Mouse (Mus musculus): ENCODE measurements at regions not wholly inside any gene's neighbourhood (a gene's known extent, or its start where the extent isn't known, plus 50 kb on each side); places are given as distances from the start of the nearest gene placed in this dataset.

DNA sequence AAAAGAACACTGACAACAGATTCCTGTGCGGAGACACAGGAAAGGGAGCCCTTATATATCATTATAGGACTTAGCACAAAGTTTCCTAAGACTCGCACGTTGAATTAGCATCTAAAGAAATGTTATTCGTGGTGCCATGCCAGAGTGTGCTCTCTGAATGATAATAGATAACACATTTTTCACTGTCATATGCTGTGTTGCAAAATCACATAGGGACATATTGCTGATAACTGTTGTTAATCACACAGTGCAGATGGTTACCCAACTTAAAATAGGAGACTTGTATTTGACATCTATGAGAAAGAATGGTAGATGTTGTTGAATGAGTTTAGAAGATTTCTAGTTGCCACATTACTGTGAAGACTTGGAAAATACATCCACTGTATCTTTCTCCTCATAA lies 943.1 kb upstream of the Jmjd1c start:
- H3K4me3 ChIP-seq (ENCODE audit: insufficient read depth, poor library complexity, severe bottlenecking) = no peak overlapping the region
- H3K27me3 ChIP-seq (ENCODE audit: control insufficient read depth, insufficient read depth, insufficient read length) = no peaks in the 10 kb centered on the region
- no peaks in the 10 kb centered on the region for H3K36me3 ChIP-seq (ENCODE audit: control insufficient read depth, insufficient read depth)
- H3K79me2 ChIP-seq (ENCODE audit: control insufficient read depth, insufficient read depth) = no peaks in the 10 kb centered on the region
- no peaks in the 10 kb centered on the region for H3K79me3 ChIP-seq (ENCODE audit: low read depth)
- TF ChIP-seq FOSL1 (IDR thresholded peaks at IDR 0.05; ENCODE audit: insufficient read depth, low read length, poor library complexity, severe bottlenecking) (no peak), CEBPB (IDR thresholded peaks at IDR 0.05; ENCODE audit: low read depth) (no peak), MYOD1 (IDR thresholded peaks at IDR 0.05; ENCODE audit: control insufficient read depth, insufficient read length, low read depth) (no peak), USF1 (IDR thresholded peaks at IDR 0.05; ENCODE audit: low read depth) (no peak), MYOG (IDR thresholded peaks at IDR 0.05; ENCODE audit: control insufficient read depth, extremely low read depth, insufficient read length) (no peak), MAX (IDR thresholded peaks at IDR 0.05) (no peak), CTCF (IDR thresholded peaks at IDR 0.05; ENCODE audit: control insufficient read depth, insufficient read depth, insufficient read length) (no peak)
- no peak overlapping the region for H3ac ChIP-seq (ENCODE audit: control insufficient read depth, insufficient read length, low read depth)

DNA sequence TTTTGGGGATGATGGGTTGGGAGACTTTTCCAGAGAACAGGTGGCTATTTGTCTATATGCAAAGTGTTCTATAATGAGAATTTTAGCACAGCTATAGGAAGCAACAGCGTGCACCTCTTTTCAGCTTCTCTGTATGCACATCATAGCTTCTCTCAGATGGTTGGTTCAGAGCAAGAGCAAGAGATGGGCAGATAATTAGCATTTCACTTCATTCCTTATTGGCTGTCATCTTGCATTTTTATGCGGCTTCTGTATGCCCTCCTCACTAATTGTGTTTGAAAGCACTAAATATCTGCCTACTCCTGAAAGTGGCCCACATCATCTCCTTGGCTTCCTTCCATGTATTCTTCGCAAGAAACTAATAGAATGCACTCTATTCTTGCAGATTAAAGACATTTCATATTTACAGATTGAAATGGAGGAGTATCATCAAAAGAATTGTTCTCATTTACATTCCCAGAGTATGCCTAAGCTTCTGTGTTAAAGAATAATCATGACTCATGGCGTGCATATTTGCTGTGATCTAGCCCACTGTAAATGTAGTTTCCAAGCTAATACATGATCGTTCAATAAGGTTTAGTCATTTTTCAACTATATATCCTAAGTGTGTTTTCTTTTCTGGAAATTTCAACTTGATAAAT lies 934.9 kb upstream of the Jmjd1c start:
- no peaks in the 10 kb centered on the region for H3K27me3 ChIP-seq (ENCODE audit: control insufficient read depth, insufficient read depth, insufficient read length)
- no peak overlapping the region for H3K4me3 ChIP-seq (ENCODE audit: insufficient read depth, poor library complexity, severe bottlenecking)
- TF ChIP-seq MAX (IDR thresholded peaks at IDR 0.05) = no peak
- TF ChIP-seq FOSL1 (IDR thresholded peaks at IDR 0.05; ENCODE audit: insufficient read depth, low read length, poor library complexity, severe bottlenecking) = no peak
- TF ChIP-seq MYOD1 (IDR thresholded peaks at IDR 0.05; ENCODE audit: control insufficient read depth, insufficient read length, low read depth) = no peak
- no peak for TF ChIP-seq CTCF (IDR thresholded peaks at IDR 0.05; ENCODE audit: control insufficient read depth, insufficient read depth, insufficient read length)
- no peak for TF ChIP-seq MYOG (IDR thresholded peaks at IDR 0.05; ENCODE audit: control insufficient read depth, extremely low read depth, insufficient read length)
- no peak for TF ChIP-seq USF1 (IDR thresholded peaks at IDR 0.05; ENCODE audit: low read depth)
- no peak for TF ChIP-seq CEBPB (IDR thresholded peaks at IDR 0.05; ENCODE audit: low read depth)
- H3K36me3 ChIP-seq (ENCODE audit: control insufficient read depth, insufficient read depth) = no peaks in the 10 kb centered on the region
- no peaks in the 10 kb centered on the region for H3K79me2 ChIP-seq (ENCODE audit: control insufficient read depth, insufficient read depth)
- no peak overlapping the region for H3ac ChIP-seq (ENCODE audit: control insufficient read depth, insufficient read length, low read depth)
- H3K79me3 ChIP-seq (ENCODE audit: low read depth) = no peaks in the 10 kb centered on the region

DNA sequence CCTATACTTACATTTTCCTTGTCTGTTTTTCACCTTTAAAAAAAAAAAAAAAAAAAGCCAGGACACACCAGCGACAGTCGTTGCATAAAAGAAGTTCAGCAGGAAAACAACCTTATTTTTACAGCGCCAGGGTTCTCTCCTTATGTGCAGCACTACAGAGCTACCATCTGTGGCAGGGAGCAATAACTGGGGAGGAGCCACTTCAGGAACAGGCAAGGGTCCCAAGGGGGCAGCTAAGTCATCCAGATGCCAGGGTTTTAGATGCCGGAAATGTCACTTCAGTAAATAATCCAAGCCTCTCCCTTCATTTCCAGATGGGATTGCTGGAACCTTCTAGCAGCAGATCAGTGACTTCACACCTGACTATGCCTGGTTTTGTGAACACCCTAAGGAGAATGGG lies 923.1 kb upstream of the Jmjd1c start:
- Histone ChIP-seq H3K27me3 (ENCODE audit: control insufficient read depth, insufficient read depth, insufficient read length) (no peaks in the 10 kb centered on the region), H3K36me3 (ENCODE audit: control insufficient read depth, insufficient read depth) (no peaks in the 10 kb centered on the region), H3K79me3 (ENCODE audit: low read depth) (no peaks in the 10 kb centered on the region), H3ac (ENCODE audit: control insufficient read depth, insufficient read length, low read depth) (no peak overlapping the region), H3K79me2 (ENCODE audit: control insufficient read depth, insufficient read depth) (no peaks in the 10 kb centered on the region), H3K4me3 (ENCODE audit: insufficient read depth, poor library complexity, severe bottlenecking) (no peak overlapping the region)
- no peak for TF ChIP-seq MAX (IDR thresholded peaks at IDR 0.05)
- TF ChIP-seq USF1 (IDR thresholded peaks at IDR 0.05; ENCODE audit: low read depth) = no peak
- no peak for TF ChIP-seq FOSL1 (IDR thresholded peaks at IDR 0.05; ENCODE audit: insufficient read depth, low read length, poor library complexity, severe bottlenecking)
- no peak for TF ChIP-seq MYOG (IDR thresholded peaks at IDR 0.05; ENCODE audit: control insufficient read depth, extremely low read depth, insufficient read length)

DNA sequence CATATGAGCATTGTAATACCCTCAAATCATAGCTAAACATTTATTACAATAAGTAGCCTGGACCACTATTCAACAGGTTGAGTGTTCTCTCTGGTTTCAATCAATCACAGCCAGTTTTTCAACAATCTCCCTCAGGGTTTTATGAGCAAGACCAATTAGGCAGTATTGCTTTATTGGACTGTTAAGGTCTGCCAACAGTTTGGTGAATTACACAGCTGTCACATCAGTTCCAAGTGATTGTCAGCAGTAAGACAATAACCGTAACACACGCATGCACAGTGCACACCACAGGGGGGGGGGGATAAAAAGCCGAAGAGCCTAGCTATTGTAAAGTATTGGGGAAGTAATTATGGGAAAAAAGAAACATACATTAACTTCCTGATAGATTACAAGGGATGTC lies 918.6 kb upstream of the Jmjd1c start:
- Histone ChIP-seq H3K79me2 (ENCODE audit: control insufficient read depth, insufficient read depth) (no peaks in the 10 kb centered on the region), H3K79me3 (ENCODE audit: low read depth) (no peaks in the 10 kb centered on the region), H3K4me3 (ENCODE audit: insufficient read depth, poor library complexity, severe bottlenecking) (no peak overlapping the region), H3K27me3 (ENCODE audit: control insufficient read depth, insufficient read depth, insufficient read length) (no peaks in the 10 kb centered on the region), H3K36me3 (ENCODE audit: control insufficient read depth, insufficient read depth) (no peaks in the 10 kb centered on the region), H3ac (ENCODE audit: control insufficient read depth, insufficient read length, low read depth) (no peak overlapping the region)
- TF ChIP-seq MYOG (IDR thresholded peaks at IDR 0.05; ENCODE audit: control insufficient read depth, extremely low read depth, insufficient read length) = no peak
- no peak for TF ChIP-seq MYOD1 (IDR thresholded peaks at IDR 0.05; ENCODE audit: control insufficient read depth, insufficient read length, low read depth)
- no peak for TF ChIP-seq CEBPB (IDR thresholded peaks at IDR 0.05; ENCODE audit: low read depth)
- TF ChIP-seq FOSL1 (IDR thresholded peaks at IDR 0.05; ENCODE audit: insufficient read depth, low read length, poor library complexity, severe bottlenecking) = no peak
- no peak for TF ChIP-seq USF1 (IDR thresholded peaks at IDR 0.05; ENCODE audit: low read depth)
- no peak for TF ChIP-seq MAX (IDR thresholded peaks at IDR 0.05)
- no peak for TF ChIP-seq CTCF (IDR thresholded peaks at IDR 0.05; ENCODE audit: control insufficient read depth, insufficient read depth, insufficient read length)

GRCm38 (mm10) chr10:66181231-66181630 lies 914.7 kb upstream of the Jmjd1c start:
- TF ChIP-seq CTCF (IDR thresholded peaks at IDR 0.05; ENCODE audit: control insufficient read depth, insufficient read depth, insufficient read length) = no peak
- TF ChIP-seq MAX (IDR thresholded peaks at IDR 0.05) = no peak
- no peak for TF ChIP-seq CEBPB (IDR thresholded peaks at IDR 0.05; ENCODE audit: low read depth)
- TF ChIP-seq MYOD1 (IDR thresholded peaks at IDR 0.05; ENCODE audit: control insufficient read depth, insufficient read length, low read depth) = no peak
- TF ChIP-seq MYOG (IDR thresholded peaks at IDR 0.05; ENCODE audit: control insufficient read depth, extremely low read depth, insufficient read length) = no peak
- no peak for TF ChIP-seq FOSL1 (IDR thresholded peaks at IDR 0.05; ENCODE audit: insufficient read depth, low read length, poor library complexity, severe bottlenecking)
- TF ChIP-seq USF1 (IDR thresholded peaks at IDR 0.05; ENCODE audit: low read depth) = no peak
- no peaks in the 10 kb centered on the region for H3K79me2 ChIP-seq (ENCODE audit: control insufficient read depth, insufficient read depth)

DNA sequence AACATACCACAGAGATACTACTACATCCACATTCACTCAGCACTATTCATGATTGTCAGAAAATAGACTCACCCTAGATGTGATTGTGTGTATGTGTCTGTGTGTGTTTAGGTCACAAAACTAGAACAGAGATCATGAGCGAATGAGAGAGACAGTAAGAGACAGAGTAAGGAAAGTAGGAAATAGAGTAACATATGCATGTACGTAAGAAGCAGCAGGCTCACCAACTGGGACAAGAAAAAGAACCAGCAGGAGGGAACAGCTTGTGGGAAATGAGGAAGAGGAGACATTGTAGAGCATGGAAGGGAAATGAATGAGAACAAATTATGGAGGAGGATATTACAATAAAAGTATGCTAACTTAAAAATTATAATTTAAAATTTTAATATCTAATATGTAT lies 912.9 kb upstream of the Jmjd1c start:
- TF ChIP-seq MYOG (IDR thresholded peaks at IDR 0.05; ENCODE audit: control insufficient read depth, extremely low read depth, insufficient read length) (no peak), USF1 (IDR thresholded peaks at IDR 0.05; ENCODE audit: low read depth) (no peak), MAX (IDR thresholded peaks at IDR 0.05) (no peak)
- Histone ChIP-seq H3K4me3 (ENCODE audit: insufficient read depth, poor library complexity, severe bottlenecking) (no peak overlapping the region), H3ac (ENCODE audit: control insufficient read depth, insufficient read length, low read depth) (no peak overlapping the region), H3K79me2 (ENCODE audit: control insufficient read depth, insufficient read depth) (no peaks in the 10 kb centered on the region), H3K27me3 (ENCODE audit: control insufficient read depth, insufficient read depth, insufficient read length) (no peaks in the 10 kb centered on the region), H3K79me3 (ENCODE audit: low read depth) (no peaks in the 10 kb centered on the region), H3K36me3 (ENCODE audit: control insufficient read depth, insufficient read depth) (no peaks in the 10 kb centered on the region)

More at GRCm38 (mm10) chr10:66181231-66181630, 914.7 kb upstream of the Jmjd1c start:
- H3ac ChIP-seq (ENCODE audit: control insufficient read depth, insufficient read length, low read depth) = no peak overlapping the region
- no peaks in the 10 kb centered on the region for H3K36me3 ChIP-seq (ENCODE audit: control insufficient read depth, insufficient read depth)
- H3K79me3 ChIP-seq (ENCODE audit: low read depth) = no peaks in the 10 kb centered on the region
- no peak overlapping the region for H3K4me3 ChIP-seq (ENCODE audit: insufficient read depth, poor library complexity, severe bottlenecking)
- H3K27me3 ChIP-seq (ENCODE audit: control insufficient read depth, insufficient read depth, insufficient read length) = no peaks in the 10 kb centered on the region
